8 mouse cellular contexts compared by ENCODE assay signal in the genomic region with DNA sequence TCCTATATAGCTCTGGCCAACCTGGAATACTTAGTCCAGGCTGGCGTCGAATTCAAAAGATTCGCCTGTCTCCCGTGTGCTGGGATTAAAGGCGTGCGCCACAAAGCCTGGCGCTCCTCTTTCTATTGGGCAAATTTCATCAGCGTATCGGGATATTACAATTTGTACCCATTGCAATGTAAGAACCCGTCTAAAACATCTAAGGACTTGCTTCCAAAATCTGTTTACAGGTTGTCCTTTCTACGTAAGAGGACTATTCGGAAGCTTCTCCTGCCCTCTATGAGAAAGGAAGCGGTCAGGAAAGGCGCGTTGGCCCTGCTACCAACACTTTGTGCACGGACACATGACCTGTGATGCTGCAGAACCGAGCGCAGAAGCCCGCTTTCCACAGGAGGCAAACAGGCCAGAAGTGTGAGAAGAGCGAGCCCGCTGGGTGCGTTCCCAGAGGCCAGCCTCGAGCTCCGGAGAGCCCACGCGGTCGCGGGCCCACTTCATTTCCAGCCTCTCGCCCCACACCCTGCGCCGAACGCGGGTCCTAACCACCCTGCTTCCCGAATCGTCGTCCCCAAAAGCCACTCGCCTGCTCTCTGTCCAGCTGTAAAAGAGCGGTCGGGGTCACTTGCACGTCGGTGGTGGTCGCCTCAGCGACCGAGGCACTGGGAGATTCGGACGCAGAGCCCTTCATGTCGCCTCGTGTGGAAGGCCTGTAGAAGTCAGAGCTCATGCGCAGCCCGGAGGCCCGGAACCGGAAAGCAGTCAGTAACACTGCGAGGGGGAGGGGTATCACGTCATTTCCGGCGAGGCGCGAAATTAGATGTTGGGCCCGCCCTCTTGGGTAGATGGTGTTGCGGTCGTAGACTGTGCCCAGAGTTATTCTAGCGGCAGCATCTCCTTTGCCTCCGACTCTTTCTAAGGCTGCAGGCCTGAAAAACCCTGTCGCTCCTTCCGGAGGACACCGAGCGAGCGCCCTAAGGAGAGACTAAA. TPM values are rescaled to one million over a fixed set of nuclear protein-coding genes. Genes with fewer than 3 reads are reported as not detected.
A peak's percentile ranks its signal among the peaks of the same experiment; 100 is the strongest.
DNase-seq lines count a peak whose midpoint lies in the region; ATAC-seq and TF ChIP-seq lines count a peak whose summit lies in the region.

A gene (minus strand): TSS at position 761 of the 984 bp plus-strand sequence.

- peak within 1 kb of the TSS; percentile 90 for H3K4me2 ChIP-seq in embryonic facial prominence, embryonic 13.5 days
- peak within 1 kb of the TSS; percentile 91 for H3K4me2 ChIP-seq in limb, embryonic 13.5 days (replicated peaks)
- peak within 1 kb of the TSS; percentile 95 for H3K4me2 ChIP-seq in midbrain, embryonic 16.5 days (ENCODE audit: low read length)

- peak; percentile 96 for ATAC-seq in embryonic facial prominence, embryonic 13.5 days (ENCODE audit: insufficient number of reproducible peaks, insufficient read depth, low FRiP score, low TSS enrichment, low read depth)
- ATAC-seq in limb, embryonic 13.5 days (ENCODE audit: low FRiP score, low read depth) = peak; percentile 98
- peak; percentile 99 for ATAC-seq in midbrain, embryonic 16.5 days

- H3K79me2 ChIP-seq in heart, adult 2 months (replicated peaks; ENCODE audit: control insufficient read depth, insufficient read depth, low read length) = no peaks in the 10 kb centered on the region

- no peaks in the 10 kb centered on the region for H3K9me3 ChIP-seq in embryonic facial prominence, embryonic 13.5 days
- no peaks in the 10 kb centered on the region for H3K9me3 ChIP-seq in limb, embryonic 13.5 days
- H3K9me3 ChIP-seq in midbrain, embryonic 16.5 days (replicated peaks; ENCODE audit: control insufficient read depth, low read length, poor library complexity, severe bottlenecking) = no peaks in the 10 kb centered on the region

- H3K4me1 ChIP-seq in embryonic facial prominence, embryonic 13.5 days = peaks cover 26% of the 10 kb centered on the region
- peaks cover 2% of the 10 kb centered on the region; the same call in 1 of the 2 replicates for H3K4me1 ChIP-seq in heart, adult 2 months (ENCODE audit: control insufficient read depth, insufficient read depth, low read length)
- H3K4me1 ChIP-seq in limb, embryonic 13.5 days = peaks cover 47% of the 10 kb centered on the region
- H3K4me1 ChIP-seq in midbrain, embryonic 16.5 days (ENCODE audit: control insufficient read depth, insufficient read depth, low read length) = peaks cover 25% of the 10 kb centered on the region

- TF ChIP-seq POLR2A in heart, adult 2 months (IDR thresholded peaks at IDR 0.05; ENCODE audit: insufficient read depth, low read depth, low read length) = peak; percentile 87

- peak within 1 kb of the TSS; percentile 94 for H3K9ac ChIP-seq in embryonic facial prominence, embryonic 13.5 days
- H3K9ac ChIP-seq in heart, adult 2 months (ENCODE audit: low read depth, low read length) = peak within 1 kb of the TSS; percentile 89
- H3K9ac ChIP-seq in limb, embryonic 13.5 days = peak within 1 kb of the TSS; percentile 93
- H3K9ac ChIP-seq in midbrain, embryonic 16.5 days (ENCODE audit: low read depth, low read length) = peak within 1 kb of the TSS; percentile 89

- 0 out of 2 replicates have a peak, but pooled peaks have one; percentile 34 for TF ChIP-seq EP300 in heart, adult 2 months (IDR thresholded peaks at IDR 0.05; ENCODE audit: insufficient read depth, low read depth, low read length)

- H3K27ac ChIP-seq in embryonic facial prominence, embryonic 13.5 days = peak within 1 kb of the TSS; percentile 83
- H3K27ac ChIP-seq in heart, adult 2 months = peak within 1 kb of the TSS; percentile 84
- peak within 1 kb of the TSS; percentile 74; the same call in 1 of the 2 replicates for H3K27ac ChIP-seq in limb, embryonic 13.5 days
- peak within 1 kb of the TSS; percentile 73 for H3K27ac ChIP-seq in midbrain, embryonic 16.5 days (ENCODE audit: low read length)

- H3K27me3 ChIP-seq in embryonic facial prominence, embryonic 13.5 days = no peaks in the 10 kb centered on the region
- H3K27me3 ChIP-seq in heart, adult 2 months (ENCODE audit: control insufficient read depth, insufficient read depth, low read length) = no peaks in the 10 kb centered on the region
- H3K27me3 ChIP-seq in limb, embryonic 13.5 days = no peaks in the 10 kb centered on the region
- H3K27me3 ChIP-seq in midbrain, embryonic 16.5 days (ENCODE audit: control insufficient read depth, insufficient read depth, low read depth, low read length) = no peaks in the 10 kb centered on the region

- intact Hi-C loops in heart, adult 2 months (cut with DNase I) = loop anchor here (2.0 to 5.0 kb wide), 4 partner anchors 26 to 214 kb away; a partner anchor contains a TSS

- WGBS in embryonic facial prominence, embryonic 13.5 days = under 1% methylated on average over 68 of the region's 68 CpGs
- WGBS in heart, adult 2 months = under 1% methylated on average over 68 of the region's 68 CpGs
- under 1% methylated on average over 68 of the region's 68 CpGs for WGBS in limb, embryonic 13.5 days
- under 1% methylated on average over 68 of the region's 68 CpGs for WGBS in midbrain, embryonic 16.5 days

- H3K36me3 ChIP-seq in embryonic facial prominence, embryonic 13.5 days = peaks cover 53% of the 10 kb centered on the region
- H3K36me3 ChIP-seq in heart, adult 2 months (ENCODE audit: control insufficient read depth, insufficient read depth, low read length) = peaks cover 2% of the 10 kb centered on the region; the same call in 1 of the 2 replicates
- peaks cover 48% of the 10 kb centered on the region for H3K36me3 ChIP-seq in limb, embryonic 13.5 days
- H3K36me3 ChIP-seq in midbrain, embryonic 16.5 days (ENCODE audit: control insufficient read depth, insufficient read depth, low read length) = peaks cover 9% of the 10 kb centered on the region; the same call in 1 of the 2 replicates

- H3K4me3 ChIP-seq in embryonic facial prominence, embryonic 13.5 days = peak within 1 kb of the TSS; percentile 94
- peak within 1 kb of the TSS; percentile 91 for H3K4me3 ChIP-seq in heart, adult 2 months
- H3K4me3 ChIP-seq in limb, embryonic 13.5 days = peak within 1 kb of the TSS; percentile 93
- H3K4me3 ChIP-seq in midbrain, embryonic 16.5 days (ENCODE audit: low read depth, low read length) = peak within 1 kb of the TSS; percentile 92

- peak; percentile 93 for DNase-seq in 3134 (ENCODE audit: extremely low read depth, insufficient read length, low spot score)
- DNase-seq in adrenal gland, postnatal 36 days = peak; percentile 93
- peak; percentile 91 for DNase-seq in heart, adult 2 months
- DNase-seq in kidney, adult 8-10 months = peak; percentile 90 to 93
- DNase-seq in spleen, postnatal 10 days (ENCODE audit: low spot score in 2 of 2) = peak; percentile 81 to 94

- TF ChIP-seq CTCF in heart, adult 2 months (IDR thresholded peaks at IDR 0.05) = no peak

RNA-seq across cellular contexts. Expression of the gene that starts here (rescaled TPM):
- 10 to 100 TPM; 79.0 to 82.0 TPM for total RNA-seq in adrenal gland, postnatal 36 days (2021)
- polyA plus RNA-seq in embryonic facial prominence, embryonic 13.5 days (2015; fragmentation: Nextera tagmentation; extraction: Ambion mirVana) = 199 and 218 TPM in 2 replicates
- 10 to 100 TPM; 51.6 to 52.8 TPM for total RNA-seq in heart, adult 2 months (2021)
- polyA plus RNA-seq in heart, adult 2 months (2012; rRNA removed) = 9.4 and 17.3 TPM in 2 replicates
- 193 and 195 TPM in 2 replicates for polyA plus RNA-seq in limb, embryonic 13.5 days (2015; fragmentation: Nextera tagmentation; extraction: Ambion mirVana)
- 125 and 127 TPM in 2 replicates for polyA plus RNA-seq in midbrain, embryonic 16.5 days (2015; fragmentation: Nextera tagmentation; extraction: Ambion mirVana)

Comparison
In these comparisons a context has a peak if more than half of its experiments do, and no peak if none do; other contexts are left out.
1. Peak in every context shown above with its lines: DNase-seq, ATAC-seq, H3K4me3 ChIP-seq and H3K27ac ChIP-seq.